Mouse (Mus musculus): ENCODE measurements around the gene Nipa2.

DNA sequence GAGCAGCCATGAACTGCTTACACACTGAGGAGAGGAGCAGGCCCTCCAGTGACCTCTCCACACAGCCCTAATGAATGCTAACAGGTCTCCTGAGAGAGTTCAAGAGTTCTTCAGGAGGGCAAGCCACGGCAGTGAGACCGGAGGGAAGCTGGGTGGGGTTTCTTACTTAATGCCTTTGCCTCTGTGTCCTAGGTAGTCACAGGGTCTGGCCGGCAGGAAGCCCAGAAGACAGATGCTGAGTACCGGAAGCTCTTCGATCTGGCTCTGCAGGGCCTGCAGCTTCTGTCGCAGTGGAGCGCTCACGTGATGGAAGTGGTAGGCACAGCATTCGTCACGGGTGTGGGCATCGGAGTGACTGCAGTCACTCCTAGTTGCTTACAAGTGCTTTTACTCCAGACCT is 70.5 kb downstream of the Nipa2 start:
- TF ChIP-seq EP300 (IDR thresholded peaks at IDR 0.05; ENCODE audit: low read length) (no peak), MXI1 (IDR thresholded peaks at IDR 0.05; ENCODE audit: low read depth, low read length) (no peak), POLR2A (IDR thresholded peaks at IDR 0.05; ENCODE audit: low read depth, low read length) (no peak), IRF4 (IDR thresholded peaks at IDR 0.05; ENCODE audit: low read depth, low read length) (no peak), TCF12 (IDR thresholded peaks at IDR 0.05; ENCODE audit: low read depth, low read length) (no peak), MAFK (IDR thresholded peaks at IDR 0.05; ENCODE audit: insufficient replicate concordance, low read length) (no peak), CTCF (conservative IDR thresholded peaks at IDR 0.05 in 1 of 2, IDR thresholded peaks at IDR 0.05 in 1 of 2; ENCODE audit: low read depth in 2 of 2, low read length in 2 of 2) (no peak), HCFC1 (IDR thresholded peaks at IDR 0.05; ENCODE audit: low read depth, low read length) (no peak)
